Mouse (Mus musculus): ENCODE results near the gene Kif13a. TPM values are rescaled to one million over a fixed set of nuclear protein-coding genes. Genes with fewer than 3 reads are reported as not detected.
A peak's percentile ranks its signal among the peaks of the same experiment; 100 is the strongest.

The Kif13a gene
- total RNA-seq, 2 experiments from 2014 or later: 19.1 to 22.7 TPM

DNA sequence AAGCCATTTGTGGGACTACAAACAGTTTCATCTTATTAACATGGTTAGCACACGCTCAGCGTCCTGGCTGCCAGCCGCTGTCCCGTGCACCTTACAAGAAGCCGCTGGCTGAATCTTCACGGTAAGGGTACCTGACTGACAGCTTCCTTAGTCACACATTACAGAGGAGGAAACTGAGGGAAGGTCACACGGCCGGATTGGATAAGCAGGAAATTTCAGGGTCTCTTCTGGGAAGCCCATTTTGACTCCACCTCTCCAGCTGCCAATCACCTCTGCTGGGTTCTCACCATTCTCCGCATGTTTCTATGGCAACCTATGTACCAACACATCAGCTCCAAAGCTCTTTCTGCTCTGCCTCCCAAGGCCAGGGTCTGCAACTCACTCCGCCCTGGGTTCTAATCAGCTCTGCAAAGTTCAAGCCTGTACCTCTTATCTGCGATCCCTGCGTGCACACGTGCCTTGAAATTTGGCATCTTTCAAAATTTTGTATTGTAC lies 109.9 kb downstream of the Kif13a start:
- TF ChIP-seq CTCF (IDR thresholded peaks at IDR 0.05): no peak
- Histone ChIP-seq H3K27ac (no peak overlapping the region), H3K4me3 (no peak overlapping the region)
- intact Hi-C loops (cut with DNase I): no loop called here
- no peak for DNase-seq (ENCODE audit: extremely low spot score in 1 of 2, low spot score in 2 of 2)

DNA sequence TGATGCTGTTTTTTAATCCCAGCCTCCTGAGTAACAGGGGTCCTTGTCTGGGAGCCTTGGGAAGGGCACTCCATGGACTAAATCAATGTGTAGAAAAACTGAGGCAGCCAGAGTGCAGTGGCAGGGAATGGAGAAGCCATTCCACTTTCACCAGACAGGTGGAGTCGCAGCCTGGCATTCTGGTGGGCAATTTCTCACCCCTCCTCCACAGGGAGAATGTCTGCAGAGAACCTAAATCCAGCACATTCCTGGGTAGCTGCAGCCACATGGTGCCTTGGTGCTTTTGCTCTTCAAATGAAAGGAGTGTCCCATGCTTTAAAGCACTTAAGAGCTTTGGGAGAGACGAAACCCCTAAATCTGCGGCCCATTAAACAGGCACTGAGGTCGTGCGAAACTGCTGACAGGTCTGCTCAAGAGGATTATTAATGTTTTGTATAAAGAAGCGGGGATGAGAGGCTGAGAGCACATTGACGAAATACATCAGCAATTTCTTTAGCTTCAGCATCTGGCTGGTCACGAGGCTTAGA lies 110.4 kb downstream of the Kif13a start:
- H3K4me3 ChIP-seq: no peak overlapping the region
- H3K27ac ChIP-seq: no peak overlapping the region
- TF ChIP-seq CTCF (IDR thresholded peaks at IDR 0.05): peak; percentile 10
- DNase-seq (ENCODE audit: extremely low spot score in 1 of 2, low spot score in 2 of 2): no peak
- intact Hi-C loops (cut with DNase I): no loop called here

DNA sequence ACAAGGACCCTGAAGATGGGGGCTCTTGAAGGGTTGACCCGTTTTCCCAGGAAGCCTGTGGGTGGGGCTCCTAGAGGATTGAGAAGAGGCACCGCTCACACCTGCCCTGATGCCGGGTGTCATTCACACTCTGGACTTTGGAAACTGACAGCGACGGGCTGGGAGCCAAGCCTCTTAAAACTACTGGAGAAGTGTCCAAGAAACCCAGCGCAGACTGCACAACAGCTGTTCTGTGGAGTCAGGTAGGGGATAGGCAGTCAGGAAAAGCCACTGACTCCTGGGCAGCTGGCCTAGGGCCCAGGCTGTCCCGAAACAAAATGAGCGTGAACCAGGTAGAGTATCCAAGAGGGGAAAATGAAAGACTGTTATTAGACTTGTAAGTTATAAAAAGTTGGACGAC lies 111.3 kb downstream of the Kif13a start:
- Histone ChIP-seq H3K27ac (no peak overlapping the region), H3K4me3 (no peak overlapping the region)
- intact Hi-C loops (cut with DNase I): no loop called here
- DNase-seq (ENCODE audit: extremely low spot score in 1 of 2, low spot score in 2 of 2): no peak
- TF ChIP-seq CTCF (IDR thresholded peaks at IDR 0.05): no peak

DNA sequence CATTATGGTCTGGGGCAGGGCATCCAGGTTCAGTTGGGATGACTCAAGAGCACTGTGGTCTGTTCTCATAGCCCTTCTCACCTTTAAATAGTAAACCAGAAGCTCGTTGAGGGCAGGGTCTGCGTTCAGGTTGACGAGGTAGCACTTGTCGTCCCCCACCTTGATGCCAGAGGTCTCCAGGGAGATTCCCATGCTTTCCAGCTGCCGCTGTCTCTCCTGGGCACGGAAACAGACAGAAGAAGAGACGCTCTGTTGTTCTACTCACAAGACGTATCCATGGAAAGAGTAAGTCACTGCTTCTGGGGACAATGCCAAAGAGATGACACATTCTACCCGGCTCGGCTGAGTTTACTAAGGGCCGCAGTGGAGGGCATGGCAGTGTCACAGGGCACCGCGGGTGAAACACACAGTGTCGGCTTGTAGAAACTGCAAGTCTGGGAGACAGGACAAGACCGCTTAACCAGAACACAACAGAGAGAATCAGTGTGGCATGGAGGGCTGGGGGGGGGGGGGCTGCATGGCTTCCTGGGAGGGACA lies 117.0 kb downstream of the Kif13a start:
- intact Hi-C loops (cut with DNase I): no loop called here
- no peak overlapping the region for H3K27ac ChIP-seq
- no peak for TF ChIP-seq CTCF (IDR thresholded peaks at IDR 0.05)
- no peak for DNase-seq (ENCODE audit: extremely low spot score in 1 of 2, low spot score in 2 of 2)
- no peak overlapping the region for H3K4me3 ChIP-seq

GRCm38 (mm10) chr13:46811696-46812095 lies 118.0 kb downstream of the Kif13a start:
- no peak for TF ChIP-seq CTCF (IDR thresholded peaks at IDR 0.05)
- intact Hi-C loops (cut with DNase I): no loop called here
- Histone ChIP-seq H3K4me3 (no peak overlapping the region), H3K27ac (no peak overlapping the region)
- no peak for DNase-seq (ENCODE audit: extremely low spot score in 1 of 2, low spot score in 2 of 2)

DNA sequence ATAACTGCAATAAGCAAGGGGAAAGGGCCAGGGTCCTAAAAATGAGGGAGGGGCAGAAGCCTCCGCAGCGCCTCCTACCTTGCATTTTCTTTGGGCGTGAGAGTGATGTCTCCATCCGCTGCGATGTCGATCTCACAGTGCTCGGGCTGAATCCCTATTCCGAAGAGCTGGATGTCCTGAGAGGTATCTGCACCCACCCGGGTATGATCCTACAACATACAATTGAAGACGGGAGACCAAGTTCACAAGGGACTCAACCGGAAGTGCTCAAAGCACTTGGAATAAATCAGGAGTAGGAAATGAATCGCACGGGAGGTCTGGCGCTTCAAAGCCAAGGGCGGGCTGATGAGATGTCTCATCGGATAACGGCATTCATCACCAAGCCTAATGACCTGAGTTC lies 119.1 kb downstream of the Kif13a start:
- no peak for DNase-seq (ENCODE audit: extremely low spot score in 1 of 2, low spot score in 2 of 2)
- no peak overlapping the region for H3K27ac ChIP-seq
- no peak overlapping the region for H3K4me3 ChIP-seq
- intact Hi-C loops (cut with DNase I): no loop called here
- no peak for TF ChIP-seq CTCF (IDR thresholded peaks at IDR 0.05)

- DNase-seq (ENCODE audit: extremely low spot score in 1 of 2, low spot score in 2 of 2): peak; percentile 22 to 24
- intact Hi-C loops (cut with DNase I): no loop called here
- Histone ChIP-seq H3K4me3 (no peak overlapping the region), H3K27ac (no peak overlapping the region)
- peak; percentile 46 for TF ChIP-seq CTCF (IDR thresholded peaks at IDR 0.05)
These were observed 119.6 kb downstream of the Kif13a start for GRCm38 (mm10) chr13:46810098-46810497.

- intact Hi-C loops (cut with DNase I): no loop called here
- no peak overlapping the region for H3K4me3 ChIP-seq
- H3K27ac ChIP-seq: no peak overlapping the region
- no peak for TF ChIP-seq CTCF (IDR thresholded peaks at IDR 0.05)
- DNase-seq (ENCODE audit: extremely low spot score in 1 of 2, low spot score in 2 of 2): no peak
These were observed 121.8 kb downstream of the Kif13a start for GRCm38 (mm10) chr13:46807901-46808300.

GRCm38 (mm10) chr13:46801196-46801595 lies 128.5 kb downstream of the Kif13a start:
- H3K27ac ChIP-seq: no peak overlapping the region
- TF ChIP-seq CTCF (IDR thresholded peaks at IDR 0.05): no peak
- intact Hi-C loops (cut with DNase I): no loop called here

DNA sequence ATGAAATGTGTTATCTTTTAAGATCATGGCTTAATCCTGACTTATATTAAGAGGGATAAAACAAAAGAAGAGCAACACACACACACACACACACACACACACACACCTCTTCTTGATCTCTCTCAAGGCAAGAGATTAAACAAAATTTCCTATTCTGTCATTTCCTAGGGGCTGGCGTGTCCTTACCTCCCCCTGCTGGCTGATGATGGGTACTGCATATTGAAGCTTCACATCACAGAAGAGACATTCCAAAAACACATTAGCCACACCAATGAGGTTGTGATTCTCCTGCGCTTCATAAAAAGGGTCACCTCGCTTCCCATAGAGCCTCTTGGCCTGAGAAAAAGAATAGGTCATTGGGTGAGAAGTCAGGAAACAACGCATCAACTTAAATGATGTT lies 131.5 kb downstream of the Kif13a start:
- TF ChIP-seq CTCF (IDR thresholded peaks at IDR 0.05): peak; percentile 78
- no peak overlapping the region for H3K27ac ChIP-seq
- intact Hi-C loops (cut with DNase I): loop anchor here (5.0 kb wide), 2 partner anchors 71 to 486 kb away; partner anchors contain the start of gene Nup153
- DNase-seq (ENCODE audit: extremely low spot score in 1 of 2, low spot score in 2 of 2): peak; percentile 45 to 60
- no peak overlapping the region for H3K4me3 ChIP-seq

More at GRCm38 (mm10) chr13:46801196-46801595, 128.5 kb downstream of the Kif13a start:
- DNase-seq (ENCODE audit: extremely low spot score in 1 of 2, low spot score in 2 of 2): no peak
- no peak overlapping the region for H3K4me3 ChIP-seq

DNA sequence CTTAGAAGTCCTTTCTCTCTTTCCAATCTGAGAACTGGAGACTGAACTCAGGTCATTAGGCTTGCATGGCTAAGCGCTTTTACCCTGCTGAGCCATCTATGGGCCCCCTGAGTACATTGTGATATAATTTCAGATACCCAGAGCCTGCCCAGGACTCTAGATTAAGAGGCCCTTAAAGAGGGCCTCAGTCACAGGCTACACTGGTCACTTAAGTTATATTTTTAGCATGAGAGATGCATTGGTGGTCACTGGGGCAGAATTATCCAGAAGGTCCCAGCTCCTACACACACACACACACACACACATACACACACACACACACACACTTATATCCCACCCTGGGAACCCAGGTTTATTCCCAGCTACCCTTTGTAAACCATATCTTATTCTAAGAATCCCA lies 133.3 kb downstream of the Kif13a start:
- no peak overlapping the region for H3K27ac ChIP-seq
- intact Hi-C loops (cut with DNase I): loop anchor here (5.0 kb wide), 2 partner anchors 69 to 484 kb away; partner anchors contain the start of gene Nup153
- no peak overlapping the region for H3K4me3 ChIP-seq
- no peak for TF ChIP-seq CTCF (IDR thresholded peaks at IDR 0.05)
- no peak for DNase-seq (ENCODE audit: extremely low spot score in 1 of 2, low spot score in 2 of 2)

DNA sequence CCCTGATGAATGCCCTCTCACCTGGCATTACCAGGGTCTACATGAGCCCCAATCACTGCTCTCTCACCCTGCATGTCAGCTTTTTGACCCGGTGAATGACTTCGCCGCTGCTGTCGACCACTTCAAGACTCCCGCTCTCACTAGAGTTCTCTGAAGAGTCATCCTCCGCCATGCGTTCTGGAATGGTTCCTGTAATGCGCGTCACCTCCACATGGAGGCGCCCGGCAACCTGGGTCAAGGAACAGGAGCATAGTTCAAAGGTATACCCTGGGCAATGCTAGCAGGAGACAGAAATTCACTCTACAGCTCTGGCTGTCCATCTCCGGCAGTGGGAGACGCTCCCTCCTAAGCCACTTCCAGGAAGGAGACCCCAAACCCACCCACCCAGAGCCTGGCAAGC lies 135.8 kb downstream of the Kif13a start:
- peak; percentile 9 for TF ChIP-seq CTCF (IDR thresholded peaks at IDR 0.05)
- intact Hi-C loops (cut with DNase I): no loop called here
- Histone ChIP-seq H3K4me3 (no peak overlapping the region), H3K27ac (no peak overlapping the region)
- DNase-seq (ENCODE audit: extremely low spot score in 1 of 2, low spot score in 2 of 2): no peak

- no peak for TF ChIP-seq CTCF (IDR thresholded peaks at IDR 0.05)
- no peak overlapping the region for H3K4me3 ChIP-seq
- intact Hi-C loops (cut with DNase I): no loop called here
- H3K27ac ChIP-seq: no peak overlapping the region
- no peak for DNase-seq (ENCODE audit: extremely low spot score in 1 of 2, low spot score in 2 of 2)
These were observed 141.2 kb downstream of the Kif13a start for GRCm38 (mm10) chr13:46788452-46788851.

All from left cerebral cortex, adult 2 months (tissue).